Mouse (Mus musculus) small intestine, adult 2 months (tissue): ENCODE measurements around the gene Chd1.

Experiments
- CTCF ChIP-seq: fragments of 200-500 bp; IDR thresholded peaks from 2 replicates; pipeline ENCODE4 v1.5.1; 2012; ENCODE audit warnings: low read depth, mild to moderate bottlenecking, control low read depth, inconsistent platforms, low read length, moderate library complexity, mixed read lengths; ENCODE audit not compliant: insufficient replicate concordance, insufficient read length; ENCODE audit errors: extremely low read depth
- POLR2A ChIP-seq: fragments of 200-500 bp; IDR thresholded peaks from 2 replicates; pipeline ENCODE4 v1.6.1; 2012; ENCODE audit warnings: low read depth, mild to moderate bottlenecking, control low read depth, inconsistent platforms, low read length, moderate library complexity

GRCm38 (mm10) chr17:15714507-15714906 lies 9.7 kb downstream of the Chd1 start:
- TF ChIP-seq POLR2A = no peak
- no peak for TF ChIP-seq CTCF
